Mouse (Mus musculus): ENCODE measurements around the gene Ak5.
"Not testable (repeated sequence)": the region's sequence is repeated elsewhere in the genome, so short reads cannot be mapped to it uniquely, and the experiment has no call there.

Ak5 gene

GRCm38 (mm10) chr3:152668239-152668638, at the start of gene Ak5:
TSS of gene Ak5 (minus strand) at chr3:152668360.
- DNase-seq = no peak

- DNase-seq = peak; percentile 94
Measured at GRCm38 (mm10) chr3:152713991-152714902, 46.1 kb upstream of the Ak5 start, which contains the start of gene Pigk. TSS of gene Pigk (plus strand) at chr3:152714100.

- DNase-seq = no peak
Measured at GRCm38 (mm10) chr3:152712957-152713356, 44.8 kb upstream of the Ak5 start.

GRCm38 (mm10) chr3:152709936-152710335, 41.8 kb upstream of the Ak5 start:
- DNase-seq = no peak

- DNase-seq = no peak
Measured at GRCm38 (mm10) chr3:152707321-152707823, 39.2 kb upstream of the Ak5 start.

GRCm38 (mm10) chr3:152706901-152707300, 38.7 kb upstream of the Ak5 start:
- DNase-seq = no peak

- DNase-seq = no peak
Measured at GRCm38 (mm10) chr3:152705826-152706225, 37.7 kb upstream of the Ak5 start.

- no peak for DNase-seq
Measured at GRCm38 (mm10) chr3:152702274-152702843, 34.2 kb upstream of the Ak5 start.

GRCm38 (mm10) chr3:152701536-152701935, 33.4 kb upstream of the Ak5 start:
- not testable (repeated sequence) for DNase-seq

GRCm38 (mm10) chr3:152699261-152699660, 31.1 kb upstream of the Ak5 start:
- DNase-seq = no peak

- DNase-seq = no peak
Measured at GRCm38 (mm10) chr3:152698017-152698416, 29.9 kb upstream of the Ak5 start.

- DNase-seq = no peak
Measured at GRCm38 (mm10) chr3:152694950-152695349, 26.8 kb upstream of the Ak5 start.

GRCm38 (mm10) chr3:152689105-152689504, 20.9 kb upstream of the Ak5 start:
- DNase-seq = no peak

- DNase-seq = no peak
Measured at GRCm38 (mm10) chr3:152688532-152688931, 20.4 kb upstream of the Ak5 start.

- no peak for DNase-seq
Measured at GRCm38 (mm10) chr3:152674663-152675062, 6.5 kb upstream of the Ak5 start.

- DNase-seq = no peak
Measured at GRCm38 (mm10) chr3:152669783-152670182, 1.6 kb upstream of the Ak5 start.

GRCm38 (mm10) chr3:152668793-152669192, 633 bp upstream of the Ak5 start:
- DNase-seq = no peak

- no peak for DNase-seq
Measured at GRCm38 (mm10) chr3:152667356-152668211, 576 bp downstream of the Ak5 start.

GRCm38 (mm10) chr3:152666991-152667355, 1.2 kb downstream of the Ak5 start:
- DNase-seq = no peak

GRCm38 (mm10) chr3:152658592-152658991, 9.6 kb downstream of the Ak5 start:
- no peak for DNase-seq

- no peak for DNase-seq
Measured at GRCm38 (mm10) chr3:152651991-152652390, 16.2 kb downstream of the Ak5 start.

GRCm38 (mm10) chr3:152644610-152645009, 23.6 kb downstream of the Ak5 start:
- DNase-seq = no peak
